Mouse (Mus musculus): Measurements from ENCODE around the gene Dolpp1. TPM values are rescaled to one million over a fixed set of nuclear protein-coding genes. Genes with fewer than 3 reads are reported as not detected.
"Not testable (repeated sequence)": the region's sequence is repeated elsewhere in the genome, so short reads cannot be mapped to it uniquely, and the experiment has no call there.

Gene Dolpp1
- polyA plus RNA-seq, 1 experiment: 2.2 TPM

DNA sequence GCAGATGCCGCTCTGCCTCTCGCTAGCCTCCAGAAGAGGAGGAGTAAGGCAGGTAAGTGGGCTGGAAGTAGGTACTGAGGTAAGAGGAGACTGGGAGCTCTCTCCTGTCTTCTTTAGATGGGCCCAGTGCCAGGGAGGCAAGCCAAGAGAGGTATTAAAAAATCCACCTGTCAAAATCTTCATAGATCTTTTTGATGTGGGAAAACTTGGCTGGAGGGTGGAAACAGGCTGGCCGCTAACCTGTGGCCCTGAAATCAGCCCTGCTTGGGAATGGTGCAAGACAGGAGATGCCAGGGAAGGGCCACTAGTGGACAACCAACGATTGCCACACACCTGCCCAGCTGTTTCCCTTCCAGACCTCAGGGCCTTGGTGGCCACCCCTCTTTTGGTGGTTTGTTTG lies 22.0 kb downstream of the Dolpp1 start:
- no peak for TF ChIP-seq TAL1 (IDR thresholded peaks at IDR 0.05; ENCODE audit: low read length)
- no peak for TF ChIP-seq GATA1 (IDR thresholded peaks at IDR 0.05; ENCODE audit: low read length)
- Histone ChIP-seq H3K36me3 (ENCODE audit: control insufficient read depth) (peaks cover 72% of the 10 kb centered on the region), H3K9me3 (ENCODE audit: control insufficient read depth, low read length) (no peaks in the 10 kb centered on the region), H3K4me3 (replicated peaks) (peak overlapping the region; percentile 98), H3K4me1 (ENCODE audit: control insufficient read depth) (peaks cover 60% of the 10 kb centered on the region), H3K27me3 (ENCODE audit: control insufficient read depth) (no peaks in the 10 kb centered on the region)

DNA sequence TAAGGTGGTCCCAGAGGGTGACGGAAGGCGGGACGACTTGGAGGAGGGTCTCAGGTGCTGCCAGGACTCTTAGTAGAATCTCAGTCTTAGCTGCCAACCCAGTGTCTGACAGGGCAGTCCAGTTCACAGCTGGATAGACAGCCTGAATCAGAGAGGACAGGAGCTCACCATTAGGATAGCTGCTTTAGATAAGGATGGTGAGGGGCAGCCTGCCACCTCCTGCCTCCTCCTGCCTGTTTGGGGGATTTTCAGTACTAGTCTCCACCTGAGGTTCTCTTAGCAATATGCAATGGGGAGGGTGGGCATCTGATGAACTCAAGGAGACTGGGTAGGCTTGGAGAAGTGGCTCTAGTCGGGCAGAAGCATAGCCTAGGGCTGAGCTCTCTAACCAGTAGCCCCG lies 22.6 kb downstream of the Dolpp1 start:
- Histone ChIP-seq H3K27me3 (ENCODE audit: control insufficient read depth) (no peaks in the 10 kb centered on the region), H3K9me3 (ENCODE audit: control insufficient read depth, low read length) (no peaks in the 10 kb centered on the region), H3K4me3 (replicated peaks) (peak overlapping the region; percentile 98), H3K4me1 (ENCODE audit: control insufficient read depth) (peaks cover 62% of the 10 kb centered on the region), H3K36me3 (ENCODE audit: control insufficient read depth) (peaks cover 70% of the 10 kb centered on the region)
- TF ChIP-seq TAL1 (IDR thresholded peaks at IDR 0.05; ENCODE audit: low read length) (no peak), GATA1 (IDR thresholded peaks at IDR 0.05; ENCODE audit: low read length) (0 out of 2 replicates have a peak, but pooled peaks have one; percentile 29)

DNA sequence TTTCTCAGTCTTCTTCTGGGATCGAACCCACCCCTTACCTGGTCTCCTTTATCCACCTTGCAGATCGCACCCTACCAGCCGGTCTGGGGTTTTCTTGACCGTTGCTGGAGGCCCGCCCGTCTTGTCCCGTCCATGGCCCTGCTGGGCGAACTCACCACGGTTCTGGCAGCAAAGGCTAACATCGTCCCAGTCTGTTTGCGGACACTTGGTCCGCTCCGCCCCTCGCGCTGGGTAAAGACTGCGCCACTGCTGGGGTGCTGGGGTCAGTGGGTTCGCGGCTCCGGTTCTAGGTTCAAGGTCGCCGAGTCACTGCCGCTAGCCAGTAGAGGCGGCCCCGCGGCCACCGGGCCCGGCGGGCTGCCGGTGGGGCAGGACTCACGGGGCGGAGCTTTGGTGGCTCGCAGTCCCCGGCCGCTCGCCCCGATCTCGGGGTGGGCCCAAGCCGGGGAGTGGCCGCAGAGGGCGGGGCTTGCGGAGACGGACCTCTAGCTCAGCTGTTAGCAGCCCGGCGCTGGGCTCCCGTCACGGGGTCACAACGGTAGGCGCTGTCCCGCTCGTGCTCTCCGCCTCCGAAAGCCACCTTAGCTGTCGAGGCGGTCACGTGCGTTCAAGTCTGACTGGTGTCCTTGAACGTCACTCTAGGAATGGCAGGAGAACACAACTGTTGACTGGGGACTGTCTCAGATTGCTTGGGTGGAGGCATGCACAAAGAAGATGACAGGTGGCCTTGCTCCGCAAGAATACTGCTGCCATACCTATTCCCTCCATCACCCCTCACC lies 23.3 kb downstream of the Dolpp1 start, which contains the start of gene Crat:
Gene Crat, minus strand, starts transcription at position 657 of the 779 bp plus-strand sequence.
- Histone ChIP-seq H3K9me3 (ENCODE audit: control insufficient read depth, low read length) (no peaks in the 10 kb centered on the region), H3K36me3 (ENCODE audit: control insufficient read depth) (peaks cover 69% of the 10 kb centered on the region), H3K4me3 (replicated peaks) (peak within 1 kb of the TSS; percentile 98), H3K4me1 (ENCODE audit: control insufficient read depth) (peaks cover 65% of the 10 kb centered on the region), H3K27me3 (ENCODE audit: control insufficient read depth) (no peaks in the 10 kb centered on the region)
- TF ChIP-seq TAL1 (IDR thresholded peaks at IDR 0.05; ENCODE audit: low read length) (no peak), GATA1 (IDR thresholded peaks at IDR 0.05; ENCODE audit: low read length) (no peak)

DNA sequence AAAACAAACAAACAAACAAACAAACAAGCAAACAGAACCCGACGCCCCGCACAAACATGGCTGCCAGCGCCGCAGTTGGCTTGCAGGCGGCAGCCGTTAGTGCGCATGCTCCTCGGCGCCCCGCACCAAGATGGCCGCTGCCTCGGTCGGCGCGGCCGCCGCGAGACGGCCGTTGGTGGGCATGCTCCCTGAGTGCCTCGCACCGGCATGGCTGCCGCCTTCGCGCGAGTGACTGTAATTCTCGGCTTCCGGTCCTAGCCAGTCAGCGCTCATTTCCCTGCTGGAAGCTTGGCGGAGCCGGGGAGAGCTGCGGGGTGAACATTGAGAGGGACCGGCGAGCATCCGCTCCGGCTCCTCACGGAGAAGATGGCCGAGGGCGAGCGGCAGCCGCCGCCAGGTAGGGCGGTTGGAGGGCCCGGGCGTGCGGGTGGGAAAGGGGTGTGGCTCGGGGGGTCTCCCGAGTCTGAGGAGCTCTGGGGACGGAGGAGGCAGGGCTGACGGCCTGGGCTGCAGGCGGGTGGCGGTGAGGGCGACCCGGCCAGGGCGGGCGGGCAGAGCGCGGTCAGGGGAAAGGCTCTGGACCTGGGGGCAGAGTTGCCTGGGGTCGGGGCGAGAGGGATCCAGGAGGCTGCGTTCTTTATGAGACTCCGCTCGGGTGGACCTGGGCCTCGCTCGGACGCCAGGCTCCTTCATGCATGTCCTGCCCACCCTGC lies 24.0 kb downstream of the Dolpp1 start, which contains the start of gene Ptpa:
Gene Ptpa, plus strand, starts transcription at position 104 of the 713 bp plus-strand sequence.
- Histone ChIP-seq H3K9me3 (ENCODE audit: control insufficient read depth, low read length) (no peaks in the 10 kb centered on the region), H3K27me3 (ENCODE audit: control insufficient read depth) (no peaks in the 10 kb centered on the region), H3K4me3 (replicated peaks) (peak within 1 kb of the TSS; percentile 98), H3K36me3 (ENCODE audit: control insufficient read depth) (peaks cover 69% of the 10 kb centered on the region), H3K4me1 (ENCODE audit: control insufficient read depth) (peaks cover 72% of the 10 kb centered on the region)
- no peak for TF ChIP-seq GATA1 (IDR thresholded peaks at IDR 0.05; ENCODE audit: low read length)
- no peak for TF ChIP-seq TAL1 (IDR thresholded peaks at IDR 0.05; ENCODE audit: low read length)

DNA sequence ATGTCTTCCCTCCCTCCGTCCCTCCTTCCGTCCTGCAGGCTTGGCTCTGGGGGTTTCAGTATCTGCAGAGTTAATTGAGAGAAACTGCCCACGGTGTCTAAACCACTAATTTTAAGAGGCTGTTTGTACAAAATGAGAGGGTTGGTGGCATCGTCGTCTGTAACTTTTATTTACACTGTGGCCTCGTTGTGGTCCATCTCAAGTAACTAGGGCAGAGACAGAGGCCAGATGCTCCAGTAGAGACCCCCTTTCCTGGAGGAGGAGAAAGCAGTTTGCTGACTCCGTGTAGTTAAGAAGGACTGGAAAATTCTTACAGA lies 24.6 kb downstream of the Dolpp1 start:
- Histone ChIP-seq H3K27me3 (ENCODE audit: control insufficient read depth) (no peaks in the 10 kb centered on the region), H3K36me3 (ENCODE audit: control insufficient read depth) (peaks cover 69% of the 10 kb centered on the region), H3K9me3 (ENCODE audit: control insufficient read depth, low read length) (no peaks in the 10 kb centered on the region), H3K4me1 (ENCODE audit: control insufficient read depth) (peaks cover 73% of the 10 kb centered on the region), H3K4me3 (replicated peaks) (peak overlapping the region; percentile 98)
- no peak for TF ChIP-seq GATA1 (IDR thresholded peaks at IDR 0.05; ENCODE audit: low read length)

DNA sequence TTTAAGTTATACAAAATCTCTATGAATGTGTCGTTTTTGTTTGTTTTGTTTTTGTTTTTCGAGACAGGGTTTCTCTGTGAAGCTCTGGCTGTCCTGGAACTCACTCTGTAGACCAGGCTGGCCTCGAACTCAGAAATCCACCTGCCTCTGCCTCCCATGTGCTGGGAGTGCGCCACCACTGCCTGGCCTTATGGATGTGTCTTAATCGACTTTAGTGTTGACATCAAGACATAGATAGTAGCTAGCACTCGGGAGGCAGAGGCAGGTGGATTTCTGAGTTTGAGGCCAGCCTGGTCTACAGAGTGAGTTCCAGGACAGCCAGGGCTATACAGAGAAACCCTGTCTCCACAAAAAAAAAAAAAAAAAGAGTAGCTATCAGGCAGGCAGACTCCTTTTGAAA lies 25.1 kb downstream of the Dolpp1 start:
- Histone ChIP-seq H3K4me1 (ENCODE audit: control insufficient read depth) (peaks cover 76% of the 10 kb centered on the region), H3K4me3 (replicated peaks) (peak overlapping the region; percentile 98), H3K36me3 (ENCODE audit: control insufficient read depth) (peaks cover 68% of the 10 kb centered on the region)
- H3K9me3 ChIP-seq (ENCODE audit: control insufficient read depth, low read length); H3K27me3 ChIP-seq (ENCODE audit: control insufficient read depth): not testable (repeated sequence)

DNA sequence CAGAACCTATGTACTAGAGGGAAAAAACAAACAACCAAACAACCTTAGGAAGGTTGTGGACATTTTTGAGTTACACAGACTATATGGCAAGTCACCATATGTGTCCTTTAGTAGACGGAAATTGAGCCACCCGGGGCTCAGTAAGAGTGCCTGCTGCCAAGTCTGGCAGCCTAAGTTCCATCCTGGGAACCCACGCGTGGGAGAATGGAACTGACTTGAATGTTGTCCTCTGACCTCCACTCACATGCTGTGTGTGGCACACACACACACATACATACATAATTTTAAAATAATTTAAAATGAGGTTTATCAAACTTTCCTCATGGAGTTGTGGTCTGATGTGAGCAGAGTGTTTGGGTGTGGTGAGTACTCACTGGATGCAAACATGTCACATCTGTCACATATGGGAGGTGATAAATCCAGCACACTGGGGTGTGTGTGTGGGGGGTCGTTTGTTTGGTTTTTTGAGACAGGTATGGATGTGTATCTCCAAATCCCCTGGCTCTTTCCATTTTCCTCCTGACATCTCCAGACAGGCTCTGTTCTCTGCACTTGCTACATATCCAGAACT lies 25.6 kb downstream of the Dolpp1 start:
- no peak for TF ChIP-seq TAL1 (IDR thresholded peaks at IDR 0.05; ENCODE audit: low read length)
- no peak for TF ChIP-seq GATA1 (IDR thresholded peaks at IDR 0.05; ENCODE audit: low read length)
- no peaks in the 10 kb centered on the region for H3K9me3 ChIP-seq (ENCODE audit: control insufficient read depth, low read length)
- peaks cover 72% of the 10 kb centered on the region for H3K4me1 ChIP-seq (ENCODE audit: control insufficient read depth)
- peaks cover 67% of the 10 kb centered on the region for H3K36me3 ChIP-seq (ENCODE audit: control insufficient read depth)
- peak overlapping the region; percentile 98 for H3K4me3 ChIP-seq (replicated peaks)
- no peaks in the 10 kb centered on the region for H3K27me3 ChIP-seq (ENCODE audit: control insufficient read depth)

DNA sequence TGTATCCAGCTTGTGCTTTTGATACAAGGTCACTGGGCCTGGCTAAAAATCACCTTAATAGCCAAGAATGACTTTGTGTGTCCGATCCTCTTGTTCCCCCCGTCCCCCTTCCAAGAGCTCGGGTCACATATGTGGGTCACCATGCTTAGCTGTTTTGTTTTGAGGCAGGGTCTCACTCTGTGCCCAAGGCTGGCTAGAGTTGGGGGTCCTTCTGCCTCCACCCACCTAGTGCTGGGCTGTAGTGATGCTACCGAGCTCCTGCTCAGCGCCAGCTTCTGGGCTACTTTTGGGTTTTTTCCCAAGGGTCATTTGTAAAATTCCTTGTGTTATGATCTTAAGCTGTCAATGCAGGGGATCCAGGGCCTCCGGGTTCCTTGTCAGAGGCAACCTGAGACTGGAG lies 26.2 kb downstream of the Dolpp1 start:
- Histone ChIP-seq H3K27me3 (ENCODE audit: control insufficient read depth) (no peaks in the 10 kb centered on the region), H3K4me3 (replicated peaks) (peak overlapping the region; percentile 98), H3K36me3 (ENCODE audit: control insufficient read depth) (peaks cover 67% of the 10 kb centered on the region), H3K9me3 (ENCODE audit: control insufficient read depth, low read length) (no peaks in the 10 kb centered on the region), H3K4me1 (ENCODE audit: control insufficient read depth) (peaks cover 68% of the 10 kb centered on the region)
- TF ChIP-seq TAL1 (IDR thresholded peaks at IDR 0.05; ENCODE audit: low read length) (no peak), GATA1 (IDR thresholded peaks at IDR 0.05; ENCODE audit: low read length) (no peak)

DNA sequence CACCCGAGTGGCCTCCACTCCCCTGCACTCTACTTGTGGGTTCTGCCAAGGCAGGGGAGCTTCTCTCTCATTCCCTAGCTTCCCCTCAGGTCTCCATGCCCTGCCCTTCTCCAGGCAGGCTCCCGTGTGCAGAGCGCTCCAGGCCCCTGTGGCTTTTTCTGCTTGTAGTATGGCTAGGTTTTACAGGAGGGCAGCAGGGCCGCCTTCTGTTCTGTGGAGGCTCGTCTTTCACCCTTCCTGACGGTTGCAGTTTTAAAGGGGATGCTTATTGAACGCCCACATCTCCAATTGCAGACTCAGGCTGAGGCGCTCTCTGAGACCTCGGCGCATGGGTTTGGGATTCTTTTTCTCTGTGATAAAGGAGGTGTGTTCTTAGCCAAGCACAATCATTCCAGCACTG lies 27.1 kb downstream of the Dolpp1 start:
- Histone ChIP-seq H3K4me1 (ENCODE audit: control insufficient read depth) (peaks cover 65% of the 10 kb centered on the region), H3K36me3 (ENCODE audit: control insufficient read depth) (peaks cover 67% of the 10 kb centered on the region), H3K4me3 (replicated peaks) (peak overlapping the region; percentile 98), H3K9me3 (ENCODE audit: control insufficient read depth, low read length) (no peaks in the 10 kb centered on the region), H3K27me3 (ENCODE audit: control insufficient read depth) (no peaks in the 10 kb centered on the region)
- no peak for TF ChIP-seq TAL1 (IDR thresholded peaks at IDR 0.05; ENCODE audit: low read length)
- TF ChIP-seq GATA1 (IDR thresholded peaks at IDR 0.05; ENCODE audit: low read length): no peak
